Comparison of ENCODE assay signal across 8 mouse cellular contexts in genomic region chr13:111894804-111895478, GRCm38 (mm10).
DNase-seq lines count a peak whose midpoint lies in the region; ATAC-seq and TF ChIP-seq lines count a peak whose summit lies in the region.

No protein-coding gene starts in this region.

- TF ChIP-seq POLR2A in bone marrow macrophage, adult 2 months (IDR thresholded peaks at IDR 0.05; ENCODE audit: borderline replicate concordance, low read depth, low read length) = no peak
- no peak for TF ChIP-seq POLR2A in lung, adult 2 months (IDR thresholded peaks at IDR 0.05; ENCODE audit: borderline replicate concordance, extremely low read depth, low read depth, low read length)

- no peak overlapping the region for H3K4me2 ChIP-seq in forebrain, embryonic 11.5 days (ENCODE audit: low read depth, low read length, severe bottlenecking)

- H3K36me3 ChIP-seq in forebrain, embryonic 10.5 days (replicated peaks) = no peaks in the 10 kb centered on the region
- H3K36me3 ChIP-seq in forebrain, embryonic 11.5 days (ENCODE audit: control insufficient read depth, insufficient read depth, low read length) = no peaks in the 10 kb centered on the region

- no peak for ATAC-seq in forebrain, embryonic 11.5 days (replicated peaks; ENCODE audit: low FRiP score)

- H3K27me3 ChIP-seq in forebrain, embryonic 10.5 days (ENCODE audit: poor library complexity, severe bottlenecking) = no peaks in the 10 kb centered on the region
- H3K27me3 ChIP-seq in forebrain, embryonic 11.5 days (ENCODE audit: control insufficient read depth, insufficient read depth, low read length) = no peaks in the 10 kb centered on the region

- H3K9ac ChIP-seq in forebrain, embryonic 11.5 days (ENCODE audit: low read length) = no peak overlapping the region

- no peak for DNase-seq in forebrain, embryonic 10.5 days (ENCODE audit: extremely low spot score, low spot score)
- no peak for DNase-seq in forebrain, embryonic 11.5 days (ENCODE audit: low spot score)
- DNase-seq in kidney, adult 18-20 months = peak; percentile 88
- peak; percentile 33 for DNase-seq in lung, adult 2 months
- peak; percentile 51 for DNase-seq in thymus, postnatal 14 days
- DNase-seq in right cerebral cortex, adult 18-20 months = no peak
- DNase-seq in left cerebral cortex, adult 11 months (ENCODE audit: low spot score) = no peak

- H3K9me3 ChIP-seq in forebrain, embryonic 10.5 days = no peaks in the 10 kb centered on the region
- no peaks in the 10 kb centered on the region for H3K9me3 ChIP-seq in forebrain, embryonic 11.5 days (ENCODE audit: control insufficient read depth, low read length)

- H3K27ac ChIP-seq in forebrain, embryonic 10.5 days = no peak overlapping the region
- H3K27ac ChIP-seq in forebrain, embryonic 11.5 days (ENCODE audit: low read depth, low read length) = no peak overlapping the region
- H3K27ac ChIP-seq in bone marrow macrophage, adult 2 months (ENCODE audit: insufficient read depth, low read depth, low read length) = peak overlapping the region; percentile 62

- H3K4me1 ChIP-seq in forebrain, embryonic 10.5 days = peaks cover 19% of the 10 kb centered on the region
- no peaks in the 10 kb centered on the region for H3K4me1 ChIP-seq in forebrain, embryonic 11.5 days (replicated peaks; ENCODE audit: control insufficient read depth, insufficient read depth, low read length)
- H3K4me1 ChIP-seq in bone marrow macrophage, adult 2 months (ENCODE audit: control insufficient read depth, insufficient read depth, low read length) = peaks cover 36% of the 10 kb centered on the region
- no peaks in the 10 kb centered on the region; the same call in 1 of the 2 replicates for H3K4me1 ChIP-seq in lung, adult 2 months (ENCODE audit: control insufficient read depth, insufficient read depth, low read length)

- 62% methylated on average over 15 of the region's 15 CpGs for WGBS in forebrain, embryonic 10.5 days
- 58% methylated on average over 15 of the region's 15 CpGs for WGBS in forebrain, embryonic 11.5 days
- WGBS in lung, adult 2 months = 70% methylated on average over 15 of the region's 15 CpGs

- TF ChIP-seq CTCF in bone marrow macrophage, adult 2 months (IDR thresholded peaks at IDR 0.05; ENCODE audit: low read depth, low read length) = no peak
- no peak for TF ChIP-seq CTCF in lung, adult 2 months (IDR thresholded peaks at IDR 0.05; ENCODE audit: insufficient read depth, low read length)

- H3K4me3 ChIP-seq in forebrain, embryonic 10.5 days = 0 out of 2 replicates have a peak overlapping the region, but pooled peaks have one; percentile 8
- no peak overlapping the region for H3K4me3 ChIP-seq in forebrain, embryonic 11.5 days (ENCODE audit: low read depth, low read length)
- no peak overlapping the region for H3K4me3 ChIP-seq in bone marrow macrophage, adult 2 months (ENCODE audit: insufficient read depth, low read length)
- no peak overlapping the region for H3K4me3 ChIP-seq in lung, adult 2 months (replicated peaks; ENCODE audit: extremely low read depth, low read depth, low read length)

Comparison
In these comparisons a context has a peak if more than half of its experiments do, and no peak if none do; other contexts are left out.
1. DNase-seq: peak in kidney, adult 18-20 months (single experiment), lung, adult 2 months (single experiment) and thymus, postnatal 14 days (single experiment); none in forebrain, embryonic 10.5 days (single experiment), forebrain, embryonic 11.5 days (single experiment), right cerebral cortex, adult 18-20 months (single experiment) and left cerebral cortex, adult 11 months (single experiment).